Mouse (Mus musculus) midbrain, embryonic 11.5 days (tissue): ENCODE results near the gene Tat. TPM values are rescaled to one million over a fixed set of nuclear protein-coding genes. Genes with fewer than 3 reads are reported as not detected.

Experiments used
- ATAC-seq: fragments of 200-750 bp; cut with Nextera tagmentation; 2 replicates; pipeline ENCODE4 v1.8.0; 2017; ENCODE audit warnings: moderate TSS enrichment, moderate library complexity; ENCODE audit not compliant: low FRiP score
- DNase-seq: peaks from one replicate; pipeline ENCODE4 v3.0.0; 2015; ENCODE audit warnings: low spot score; ENCODE audit errors: missing footprints
- H3K27ac ChIP-seq: fragments of 300-500 bp; sonication (generic); 2 replicates; pipeline ENCODE4 v1.5.1; 2014; ENCODE audit warnings: low read depth, low read length
- H3K27me3 ChIP-seq: fragments of 300-500 bp; sonication (generic); 2 replicates; pipeline ENCODE4 v1.6.1; 2014; ENCODE audit warnings: mild to moderate bottlenecking, low read length, moderate library complexity, mixed read lengths; ENCODE audit not compliant: control insufficient read depth, insufficient read depth
- H3K36me3 ChIP-seq: fragments of 300-500 bp; sonication (generic); 2 replicates; pipeline ENCODE4 v1.6.1; 2014; ENCODE audit warnings: mild to moderate bottlenecking, low read length, moderate library complexity, mixed read lengths; ENCODE audit not compliant: control insufficient read depth, insufficient read depth
- H3K4me1 ChIP-seq: fragments of 300-500 bp; sonication (generic); 2 replicates; pipeline ENCODE4 v1.6.1; 2014; ENCODE audit warnings: low read length; ENCODE audit not compliant: control insufficient read depth, insufficient read depth
- H3K4me2 ChIP-seq: fragments of 300-500 bp; sonication (generic); 2 replicates; pipeline ENCODE4 v1.6.1; 2014; ENCODE audit warnings: mild to moderate bottlenecking, moderate library complexity
- H3K4me3 ChIP-seq: fragments of 300-500 bp; sonication (generic); 2 replicates; pipeline ENCODE4 v1.5.1; 2014; ENCODE audit warnings: low read depth, low read length
- H3K9ac ChIP-seq: fragments of 300-500 bp; sonication (generic); 2 replicates; pipeline ENCODE4 v1.6.1; 2014; ENCODE audit warnings: low read length
- H3K9me3 ChIP-seq: fragments of 300-500 bp; sonication (generic); 2 replicates; pipeline ENCODE4 v1.6.1; 2016; ENCODE audit warnings: low read length; ENCODE audit not compliant: control insufficient read depth
- WGBS: fragments of 180-500 bp; shearing (Covaris S2); extraction: QIAGEN DNeasy Blood & Tissue Kit; methylation state at CpG from one replicate; pipeline ENCODE4 v1.1.7; 2014; 5-methylcytosine and 5-hydroxymethylcytosine counted together
- polyA plus RNA-seq: library from polyadenylated mRNA; unstranded; fragments of >200 nt; fragmentation: Nextera tagmentation; extraction: Ambion mirVana; gene quantifications from 2 replicates; pipeline ENCODE4 v1.2.1, GENCODE M21; 2014

The Tat gene
- polyA plus RNA-seq, 1 experiment from 2014 or later: not detected

DNA sequence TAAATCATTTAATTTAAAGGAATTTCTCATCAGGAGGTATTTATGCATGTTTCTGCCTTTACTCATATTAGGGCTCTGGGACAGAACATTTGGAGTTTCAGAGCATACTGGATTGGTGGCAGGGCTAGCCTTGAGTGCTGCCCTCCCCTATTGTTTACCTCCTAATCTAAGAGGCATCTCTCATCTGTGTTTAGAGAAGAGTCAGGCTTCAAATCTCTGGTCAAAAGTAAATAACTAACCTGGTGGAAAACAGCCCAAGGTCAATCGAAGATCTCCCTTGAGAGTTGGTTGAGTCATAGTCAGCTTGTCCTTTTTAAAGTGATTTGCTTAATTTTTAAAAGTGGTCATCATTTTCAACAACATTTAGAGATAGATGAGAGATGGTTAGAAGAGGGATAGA, 2.7 kb downstream of the Tat start:
- Histone ChIP-seq H3K4me3 (no peak overlapping the region), H3K4me1 (no peaks in the 10 kb centered on the region), H3K36me3 (no peaks in the 10 kb centered on the region), H3K9me3 (no peaks in the 10 kb centered on the region), H3K9ac (no peak overlapping the region), H3K4me2 (no peak overlapping the region), H3K27ac (no peak overlapping the region), H3K27me3 (no peaks in the 10 kb centered on the region)
- WGBS: 88% methylated on average over 1 of the region's 1 CpGs
- ATAC-seq (no peak), DNase-seq (no peak)

GRCm38 (mm10) chr8:109997381-109997780, 7.1 kb downstream of the Tat start:
- DNase-seq (no peak), ATAC-seq (no peak)
- H3K4me2 ChIP-seq: no peak overlapping the region
- no peaks in the 10 kb centered on the region for H3K9me3 ChIP-seq
- H3K4me1 ChIP-seq: no peaks in the 10 kb centered on the region
- H3K27me3 ChIP-seq: no peaks in the 10 kb centered on the region
- no peaks in the 10 kb centered on the region for H3K36me3 ChIP-seq
- H3K4me3 ChIP-seq: no peak overlapping the region
- no peak overlapping the region for H3K9ac ChIP-seq
- 90% methylated on average over 9 of the region's 9 CpGs for WGBS
- H3K27ac ChIP-seq: no peak overlapping the region

GRCm38 (mm10) chr8:109998066-109998465, 7.8 kb downstream of the Tat start:
- ATAC-seq (no peak), DNase-seq (no peak)
- Histone ChIP-seq H3K9ac (no peak overlapping the region), H3K4me2 (no peak overlapping the region), H3K4me1 (no peaks in the 10 kb centered on the region), H3K27me3 (no peaks in the 10 kb centered on the region), H3K9me3 (no peaks in the 10 kb centered on the region), H3K4me3 (no peak overlapping the region), H3K36me3 (no peaks in the 10 kb centered on the region), H3K27ac (no peak overlapping the region)
- WGBS: 83% methylated on average over 7 of the region's 7 CpGs

DNA sequence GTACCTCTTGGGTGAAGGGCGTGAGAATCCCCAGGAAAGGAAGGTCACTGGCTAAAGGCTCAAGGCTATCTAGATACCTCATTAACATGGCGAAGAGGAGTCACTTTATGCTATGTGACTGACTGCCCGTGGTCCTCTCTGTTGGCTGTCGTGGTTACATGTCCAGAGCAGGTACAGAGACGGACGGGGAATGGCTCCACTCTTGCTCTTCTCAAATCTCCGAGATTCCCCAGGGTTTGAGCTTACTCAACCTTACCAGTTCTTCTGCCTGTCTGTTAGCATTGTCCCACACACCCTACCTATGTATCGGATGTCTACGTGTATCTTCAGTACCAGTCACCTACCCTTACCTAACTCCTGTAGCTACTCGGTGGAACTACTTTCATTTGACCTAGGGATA, 9.7 kb downstream of the Tat start:
- no peaks in the 10 kb centered on the region for H3K27me3 ChIP-seq
- no peak for ATAC-seq
- DNase-seq: no peak
- H3K9me3 ChIP-seq: no peaks in the 10 kb centered on the region
- H3K27ac ChIP-seq: no peak overlapping the region
- H3K9ac ChIP-seq: no peak overlapping the region
- no peak overlapping the region for H3K4me2 ChIP-seq
- H3K4me3 ChIP-seq: no peak overlapping the region
- no peaks in the 10 kb centered on the region for H3K36me3 ChIP-seq
- H3K4me1 ChIP-seq: no peaks in the 10 kb centered on the region
- WGBS: 86% methylated on average over 10 of the region's 10 CpGs

DNA sequence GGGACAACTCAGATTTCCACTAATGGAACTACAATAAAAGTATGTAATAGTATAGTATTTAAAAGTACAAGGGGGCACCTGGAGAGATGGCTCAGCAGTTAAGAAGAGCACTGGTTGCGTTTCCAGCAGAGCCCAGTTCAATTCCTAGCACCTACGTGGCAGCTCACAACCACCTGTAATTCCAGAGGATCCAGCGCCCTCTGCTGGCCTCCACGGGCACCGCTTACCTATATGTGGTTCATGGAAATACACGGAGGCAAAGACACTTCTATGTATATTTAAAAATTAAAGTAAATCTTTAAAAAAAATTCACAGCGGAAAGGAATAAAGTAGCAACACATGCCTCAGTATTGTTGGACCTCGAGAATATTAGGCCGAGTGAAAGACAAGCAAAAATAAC, 12.7 kb downstream of the Tat start:
- Histone ChIP-seq H3K9me3 (no peaks in the 10 kb centered on the region), H3K27me3 (no peaks in the 10 kb centered on the region), H3K27ac (no peak overlapping the region), H3K36me3 (no peaks in the 10 kb centered on the region), H3K4me1 (no peaks in the 10 kb centered on the region), H3K4me2 (no peak overlapping the region), H3K9ac (no peak overlapping the region), H3K4me3 (no peak overlapping the region)
- WGBS: 40% methylated on average over 9 of the region's 9 CpGs
- ATAC-seq (no peak), DNase-seq (no peak)

GRCm38 (mm10) chr8:110004300-110004699, 14.1 kb downstream of the Tat start:
- no peaks in the 10 kb centered on the region for H3K36me3 ChIP-seq
- DNase-seq: no peak
- ATAC-seq: no peak
- no peaks in the 10 kb centered on the region for H3K9me3 ChIP-seq
- no peak overlapping the region for H3K4me2 ChIP-seq
- no peak overlapping the region for H3K27ac ChIP-seq
- 81% methylated on average over 5 of the region's 5 CpGs for WGBS
- no peak overlapping the region for H3K9ac ChIP-seq
- H3K4me1 ChIP-seq: no peaks in the 10 kb centered on the region
- H3K27me3 ChIP-seq: no peaks in the 10 kb centered on the region
- H3K4me3 ChIP-seq: no peak overlapping the region

- no peak overlapping the region for H3K27ac ChIP-seq
- H3K4me1 ChIP-seq: no peaks in the 10 kb centered on the region
- H3K4me3 ChIP-seq: no peak overlapping the region
- H3K36me3 ChIP-seq: no peaks in the 10 kb centered on the region
- ATAC-seq (peak; percentile 48; the same call in 1 of the 2 replicates), DNase-seq (no peak)
- H3K4me2 ChIP-seq: no peak overlapping the region
- no peak overlapping the region for H3K9ac ChIP-seq
- no peaks in the 10 kb centered on the region for H3K27me3 ChIP-seq
- WGBS: 60% methylated on average over 17 of the region's 17 CpGs
- H3K9me3 ChIP-seq: no peaks in the 10 kb centered on the region
Observed at GRCm38 (mm10) chr8:110006312-110007023, 16.2 kb downstream of the Tat start.

- Histone ChIP-seq H3K4me2 (no peak overlapping the region), H3K27ac (no peak overlapping the region)
Observed at GRCm38 (mm10) chr8:110008228-110008994, 18.2 kb downstream of the Tat start.

GRCm38 (mm10) chr8:110008995-110009446, 18.8 kb downstream of the Tat start:
- H3K27ac ChIP-seq: no peak overlapping the region
- no peak overlapping the region for H3K9ac ChIP-seq
- whole genome bisulfite sequencing: 74% methylated on average over 8 of the region's 8 CpGs
- no peak overlapping the region for H3K4me3 ChIP-seq
- no peaks in the 10 kb centered on the region for H3K36me3 ChIP-seq
- DNase-seq (no peak), ATAC-seq (no peak)
- no peaks in the 10 kb centered on the region for H3K9me3 ChIP-seq
- H3K27me3 ChIP-seq: no peaks in the 10 kb centered on the region
- no peak overlapping the region for H3K4me2 ChIP-seq
- no peaks in the 10 kb centered on the region for H3K4me1 ChIP-seq

More at GRCm38 (mm10) chr8:110008228-110008994, 18.2 kb downstream of the Tat start:
- H3K4me1 ChIP-seq: no peaks in the 10 kb centered on the region
- no peak for ATAC-seq
- 90% methylated on average over 26 of the region's 26 CpGs for WGBS
- no peaks in the 10 kb centered on the region for H3K36me3 ChIP-seq
- no peak overlapping the region for H3K4me3 ChIP-seq
- DNase-seq: no peak
- H3K9ac ChIP-seq: no peak overlapping the region
- H3K27me3 ChIP-seq: no peaks in the 10 kb centered on the region
- H3K9me3 ChIP-seq: no peaks in the 10 kb centered on the region
